Mouse (Mus musculus): ENCODE results near the gene Dkkl1. TPM values are rescaled to one million over a fixed set of nuclear protein-coding genes. Genes with fewer than 3 reads are reported as not detected.

Dkkl1 gene
- polyA plus RNA-seq, 1 experiment = 0.08 TPM

- Histone ChIP-seq H3K27me3 (ENCODE audit: control insufficient read depth, insufficient read depth, insufficient read length) (peaks cover 41% of the 10 kb centered on the region), H3K4me3 (no peak overlapping the region), H3ac (ENCODE audit: control insufficient read depth, insufficient read length) (no peak overlapping the region), H3K36me3 (ENCODE audit: control insufficient read depth, insufficient read depth) (no peaks in the 10 kb centered on the region), H3K79me2 (ENCODE audit: control insufficient read depth, insufficient read depth) (no peaks in the 10 kb centered on the region), H3K4me2 (ENCODE audit: low read depth) (peak overlapping the region; percentile 18)
- TF ChIP-seq CEBPB (IDR thresholded peaks at IDR 0.05; ENCODE audit: insufficient read depth, poor library complexity, severe bottlenecking) = 0 out of 2 replicates have a peak, but pooled peaks have one; percentile 7
- TF ChIP-seq REST (IDR thresholded peaks at IDR 0.05; ENCODE audit: insufficient read depth, insufficient read length) = no peak
- peak; percentile 54 for TF ChIP-seq TCF12 (IDR thresholded peaks at IDR 0.05; ENCODE audit: insufficient read depth, poor library complexity, severe bottlenecking)
- no peak for TF ChIP-seq MAX (IDR thresholded peaks at IDR 0.05; ENCODE audit: low read depth)
- peak in 2 of 3 experiments; percentile 67 to 85 for TF ChIP-seq MYOD1 (IDR thresholded peaks at IDR 0.05; ENCODE audit: control insufficient read depth in 1 of 3, insufficient read length in 2 of 3, low read depth in 2 of 3)
- no peak for TF ChIP-seq POLR2AphosphoS2 (IDR thresholded peaks at IDR 0.05; ENCODE audit: insufficient read length, low read depth)
- TF ChIP-seq TCF3 (IDR thresholded peaks at IDR 0.05; ENCODE audit: insufficient read length, low read depth) = peak; percentile 76
- TF ChIP-seq POLR2A (IDR thresholded peaks at IDR 0.05; ENCODE audit: insufficient read length, low read depth) = no peak
- TF ChIP-seq USF1 (IDR thresholded peaks at IDR 0.05; ENCODE audit: low read depth) = no peak
- TF ChIP-seq MYOG (IDR thresholded peaks at IDR 0.05; ENCODE audit: control insufficient read depth in 1 of 3, insufficient read depth in 1 of 3, insufficient read length in 2 of 3, low read depth in 2 of 3) = peak in 2 of 3 experiments; percentile 80 to 97
- TF ChIP-seq SRF (IDR thresholded peaks at IDR 0.05; ENCODE audit: control insufficient read depth, insufficient read length, low read depth) = no peak
- TF ChIP-seq E2F4 (IDR thresholded peaks at IDR 0.05; ENCODE audit: insufficient read depth) = no peak
These were observed 22.3 kb downstream of the Dkkl1 start for GRCm38 (mm10) chr7:45189600-45189999.

GRCm38 (mm10) chr7:45185921-45186320 lies 26.0 kb downstream of the Dkkl1 start:
- Histone ChIP-seq H3ac (ENCODE audit: control insufficient read depth, insufficient read length) (no peak overlapping the region), H3K79me2 (ENCODE audit: control insufficient read depth, insufficient read depth) (no peaks in the 10 kb centered on the region), H3K27me3 (ENCODE audit: control insufficient read depth, insufficient read depth, insufficient read length) (peaks cover 73% of the 10 kb centered on the region), H3K4me2 (ENCODE audit: low read depth) (no peak overlapping the region), H3K36me3 (ENCODE audit: control insufficient read depth, insufficient read depth) (no peaks in the 10 kb centered on the region), H3K4me3 (no peak overlapping the region)
- TF ChIP-seq TCF3 (IDR thresholded peaks at IDR 0.05; ENCODE audit: insufficient read length, low read depth) (no peak), REST (IDR thresholded peaks at IDR 0.05; ENCODE audit: insufficient read depth, insufficient read length) (no peak), MAX (IDR thresholded peaks at IDR 0.05; ENCODE audit: low read depth) (no peak), E2F4 (IDR thresholded peaks at IDR 0.05; ENCODE audit: insufficient read depth) (no peak), USF1 (IDR thresholded peaks at IDR 0.05; ENCODE audit: low read depth) (no peak), MYOD1 (IDR thresholded peaks at IDR 0.05; ENCODE audit: control insufficient read depth in 1 of 3, insufficient read length in 2 of 3, low read depth in 2 of 3) (no peak), CEBPB (IDR thresholded peaks at IDR 0.05; ENCODE audit: insufficient read depth, poor library complexity, severe bottlenecking) (no peak), TCF12 (IDR thresholded peaks at IDR 0.05; ENCODE audit: insufficient read depth, poor library complexity, severe bottlenecking) (no peak), MYOG (IDR thresholded peaks at IDR 0.05; ENCODE audit: control insufficient read depth in 1 of 3, insufficient read depth in 1 of 3, insufficient read length in 2 of 3, low read depth in 2 of 3) (no peak), POLR2A (IDR thresholded peaks at IDR 0.05; ENCODE audit: insufficient read length, low read depth) (no peak), SRF (IDR thresholded peaks at IDR 0.05; ENCODE audit: control insufficient read depth, insufficient read length, low read depth) (no peak), POLR2AphosphoS2 (IDR thresholded peaks at IDR 0.05; ENCODE audit: insufficient read length, low read depth) (no peak)

- no peak overlapping the region for H3K4me2 ChIP-seq (ENCODE audit: low read depth)
- H3K4me3 ChIP-seq = no peak overlapping the region
- no peak overlapping the region for H3ac ChIP-seq (ENCODE audit: control insufficient read depth, insufficient read length)
- TF ChIP-seq MYOD1 (IDR thresholded peaks at IDR 0.05; ENCODE audit: control insufficient read depth in 1 of 3, insufficient read length in 2 of 3, low read depth in 2 of 3) (no peak), MYOG (IDR thresholded peaks at IDR 0.05; ENCODE audit: control insufficient read depth in 1 of 3, insufficient read depth in 1 of 3, insufficient read length in 2 of 3, low read depth in 2 of 3) (no peak), TCF12 (IDR thresholded peaks at IDR 0.05; ENCODE audit: insufficient read depth, poor library complexity, severe bottlenecking) (no peak), POLR2A (IDR thresholded peaks at IDR 0.05; ENCODE audit: insufficient read length, low read depth) (no peak), SRF (IDR thresholded peaks at IDR 0.05; ENCODE audit: control insufficient read depth, insufficient read length, low read depth) (no peak), POLR2AphosphoS2 (IDR thresholded peaks at IDR 0.05; ENCODE audit: insufficient read length, low read depth) (no peak), USF1 (IDR thresholded peaks at IDR 0.05; ENCODE audit: low read depth) (no peak), CEBPB (IDR thresholded peaks at IDR 0.05; ENCODE audit: insufficient read depth, poor library complexity, severe bottlenecking) (no peak), REST (IDR thresholded peaks at IDR 0.05; ENCODE audit: insufficient read depth, insufficient read length) (no peak), MAX (IDR thresholded peaks at IDR 0.05; ENCODE audit: low read depth) (no peak), TCF3 (IDR thresholded peaks at IDR 0.05; ENCODE audit: insufficient read length, low read depth) (no peak), E2F4 (IDR thresholded peaks at IDR 0.05; ENCODE audit: insufficient read depth) (no peak)
- H3K79me2 ChIP-seq (ENCODE audit: control insufficient read depth, insufficient read depth) = no peaks in the 10 kb centered on the region
- no peaks in the 10 kb centered on the region for H3K36me3 ChIP-seq (ENCODE audit: control insufficient read depth, insufficient read depth)
- peaks cover 86% of the 10 kb centered on the region for H3K27me3 ChIP-seq (ENCODE audit: control insufficient read depth, insufficient read depth, insufficient read length)
These were observed 28.3 kb downstream of the Dkkl1 start for GRCm38 (mm10) chr7:45183672-45184071.

- H3K79me2 ChIP-seq (ENCODE audit: control insufficient read depth, insufficient read depth) = no peaks in the 10 kb centered on the region
- H3K36me3 ChIP-seq (ENCODE audit: control insufficient read depth, insufficient read depth) = no peaks in the 10 kb centered on the region
- no peak overlapping the region for H3ac ChIP-seq (ENCODE audit: control insufficient read depth, insufficient read length)
- H3K4me3 ChIP-seq = no peak overlapping the region
- H3K4me2 ChIP-seq (ENCODE audit: low read depth) = peak overlapping the region; percentile 65
- peaks cover 87% of the 10 kb centered on the region for H3K27me3 ChIP-seq (ENCODE audit: control insufficient read depth, insufficient read depth, insufficient read length)
- TF ChIP-seq MYOD1 (IDR thresholded peaks at IDR 0.05; ENCODE audit: control insufficient read depth in 1 of 3, insufficient read length in 2 of 3, low read depth in 2 of 3) = no peak
- TF ChIP-seq TCF3 (IDR thresholded peaks at IDR 0.05; ENCODE audit: insufficient read length, low read depth) = no peak
- no peak for TF ChIP-seq REST (IDR thresholded peaks at IDR 0.05; ENCODE audit: insufficient read depth, insufficient read length)
- TF ChIP-seq MYOG (IDR thresholded peaks at IDR 0.05; ENCODE audit: control insufficient read depth in 1 of 3, insufficient read depth in 1 of 3, insufficient read length in 2 of 3, low read depth in 2 of 3) = no peak
- TF ChIP-seq MAX (IDR thresholded peaks at IDR 0.05; ENCODE audit: low read depth) = no peak
- no peak for TF ChIP-seq POLR2AphosphoS2 (IDR thresholded peaks at IDR 0.05; ENCODE audit: insufficient read length, low read depth)
These were observed 29.3 kb downstream of the Dkkl1 start for GRCm38 (mm10) chr7:45182606-45183005.
